Mouse (Mus musculus) MEL-GATA-1-ER (cell line): ENCODE data around the gene Iqgap3.

Experiments
- DNase-seq: peaks from one replicate; pipeline ENCODE4 v3.0.0-alpha.2; 2012; ENCODE audit warnings: low read depth; ENCODE audit errors: extremely low read depth

The Iqgap3 gene

GRCm38 (mm10) chr3:88138336-88139242 lies 56.8 kb downstream of the Iqgap3 start:
- peak; percentile 98 for DNase-seq

GRCm38 (mm10) chr3:88139243-88140177 lies 57.7 kb downstream of the Iqgap3 start:
- DNase-seq = no peak

- DNase-seq = no peak
Measured at GRCm38 (mm10) chr3:88140178-88140902, 58.6 kb downstream of the Iqgap3 start.

- DNase-seq = no peak
Measured at GRCm38 (mm10) chr3:88140903-88141430, 59.2 kb downstream of the Iqgap3 start.

- no peak for DNase-seq
Measured at GRCm38 (mm10) chr3:88141439-88141786, 59.6 kb downstream of the Iqgap3 start.

- peak; percentile 99 for DNase-seq
Measured at GRCm38 (mm10) chr3:88141787-88142523, 60.2 kb downstream of the Iqgap3 start, which contains the start of gene Mef2d. TSS of gene Mef2d (plus strand) at chr3:88142372.

- no peak for DNase-seq
Measured at GRCm38 (mm10) chr3:88142546-88142915, 60.8 kb downstream of the Iqgap3 start.

GRCm38 (mm10) chr3:88142916-88143771 lies 61.4 kb downstream of the Iqgap3 start:
- DNase-seq = no peak

GRCm38 (mm10) chr3:88143961-88144486 lies 62.3 kb downstream of the Iqgap3 start:
- no peak for DNase-seq

- DNase-seq = no peak
Measured at GRCm38 (mm10) chr3:88144648-88145410, 63.1 kb downstream of the Iqgap3 start.

- DNase-seq = no peak
Measured at GRCm38 (mm10) chr3:88145411-88145782, 63.6 kb downstream of the Iqgap3 start.

GRCm38 (mm10) chr3:88145952-88146351 lies 64.2 kb downstream of the Iqgap3 start:
- DNase-seq = no peak

- no peak for DNase-seq
Measured at GRCm38 (mm10) chr3:88146376-88147112, 64.8 kb downstream of the Iqgap3 start.

GRCm38 (mm10) chr3:88147444-88147843 lies 65.7 kb downstream of the Iqgap3 start:
- DNase-seq = no peak

- DNase-seq = no peak
Measured at GRCm38 (mm10) chr3:88147866-88148265, 66.1 kb downstream of the Iqgap3 start.

GRCm38 (mm10) chr3:88148354-88148753 lies 66.6 kb downstream of the Iqgap3 start:
- DNase-seq = no peak

GRCm38 (mm10) chr3:88148776-88149509 lies 67.2 kb downstream of the Iqgap3 start:
- no peak for DNase-seq
